Mouse (Mus musculus): ENCODE data around the gene Ptger2.

The Ptger2 gene

DNA sequence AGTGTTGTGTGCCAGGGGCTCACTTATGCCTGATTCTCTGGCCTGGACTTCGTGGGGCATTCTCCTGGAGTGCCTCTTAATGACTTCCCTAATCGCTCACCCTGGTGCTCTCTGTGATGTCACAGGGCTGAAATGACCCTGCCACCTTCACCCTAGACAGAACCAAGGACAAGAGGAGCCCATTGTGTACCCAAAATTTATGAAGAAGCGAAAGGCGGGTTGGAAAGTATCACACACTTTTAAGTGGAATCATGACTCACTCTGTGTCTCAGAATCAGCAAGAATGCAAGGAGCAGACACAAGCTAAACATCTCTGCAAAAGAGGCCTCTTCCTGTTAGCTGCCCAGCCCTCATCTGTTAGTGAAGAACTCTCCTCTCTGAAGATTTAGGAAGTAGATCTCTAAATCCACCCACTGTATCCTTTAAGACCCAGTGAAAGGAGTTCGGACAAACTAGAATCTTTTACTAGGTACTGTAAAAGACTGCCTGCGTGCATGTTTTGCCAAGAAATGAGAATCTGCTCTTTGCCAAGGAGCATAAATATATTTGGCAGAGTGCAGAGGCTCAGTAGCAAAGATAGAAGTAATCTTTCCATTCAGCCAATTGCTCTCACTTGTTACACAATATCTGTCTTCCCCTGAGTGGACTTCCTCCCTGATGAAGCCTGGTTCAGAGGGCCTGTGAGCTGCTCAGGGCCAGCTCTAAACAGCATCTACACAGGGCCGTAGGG is 61.9 kb downstream of the Ptger2 start:
- DNase-seq = no peak

DNA sequence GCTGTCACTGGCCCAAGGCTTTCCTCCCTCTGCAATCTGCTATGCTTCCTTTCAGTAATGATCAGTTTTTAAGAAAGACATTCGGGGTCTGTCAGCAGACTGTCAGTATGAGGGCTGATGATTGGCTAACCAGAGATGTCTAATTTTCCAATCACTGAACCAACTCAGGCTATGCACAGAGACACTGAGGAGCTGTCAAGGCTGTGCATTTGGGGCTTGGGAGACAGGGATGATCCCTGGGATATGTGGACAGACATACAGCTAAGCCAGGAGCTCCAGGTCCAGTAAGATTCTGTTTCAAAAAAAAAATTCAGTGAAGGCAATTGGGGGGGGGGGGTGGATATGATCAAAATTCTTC is 62.4 kb downstream of the Ptger2 start:
- DNase-seq = no peak

DNA sequence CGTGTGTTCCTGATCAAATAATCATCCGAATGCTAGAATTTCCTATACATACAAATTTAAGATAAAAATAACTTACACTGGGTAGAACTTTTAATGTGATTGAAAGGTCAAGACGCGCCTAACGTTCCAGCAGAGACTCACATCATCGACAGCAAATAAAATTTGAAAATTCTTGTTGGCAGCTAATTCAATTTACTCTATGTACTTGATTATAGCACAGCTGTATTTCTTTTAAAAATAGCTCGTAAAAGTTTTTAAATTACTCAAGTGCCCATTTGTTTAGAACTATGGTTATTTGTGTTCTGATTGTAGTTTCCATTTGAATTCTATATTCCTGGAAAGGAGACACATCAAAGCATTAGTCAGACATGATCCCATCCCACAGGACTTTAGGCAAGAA is 63.1 kb downstream of the Ptger2 start:
- DNase-seq = no peak
